In the genomic region with DNA sequence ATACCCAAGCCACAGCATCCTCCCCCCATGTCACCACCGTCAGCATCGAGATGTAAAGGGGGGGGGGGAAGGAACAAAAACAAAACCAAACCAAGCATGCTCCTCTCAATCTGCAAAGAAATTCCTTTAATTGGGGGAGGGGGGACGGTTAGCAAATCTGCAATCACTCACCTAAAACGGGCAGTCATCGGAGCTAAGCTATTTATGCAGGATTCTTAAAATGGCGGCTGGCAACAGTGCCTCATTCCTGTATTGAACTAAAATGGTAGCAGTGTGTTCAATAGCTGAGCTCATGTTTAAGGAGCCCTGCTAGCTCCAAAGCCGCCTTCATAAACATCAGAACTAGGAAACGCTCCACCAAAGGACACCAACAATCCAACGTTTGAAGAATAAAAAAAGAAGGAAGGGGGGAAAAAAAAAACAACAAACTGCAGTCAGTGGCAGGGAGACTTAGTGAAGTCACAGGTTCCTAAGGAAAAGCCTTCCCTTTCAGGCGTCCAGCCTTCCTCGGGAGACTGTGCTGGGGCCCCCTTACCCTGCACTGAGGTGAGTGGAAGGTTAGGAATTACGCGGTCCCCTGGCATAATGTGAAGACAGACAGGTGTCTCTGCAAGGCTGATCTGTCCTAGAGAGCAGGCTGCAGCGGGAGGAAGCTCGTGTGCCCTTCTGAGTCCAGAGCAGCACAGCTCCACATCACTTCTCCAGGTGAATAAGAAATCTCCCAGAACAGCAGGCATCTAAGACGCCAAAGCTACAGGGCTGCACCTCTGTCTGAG, we compare ENCODE assay signal across 8 mouse cellular contexts. TPM values are rescaled to one million over a fixed set of nuclear protein-coding genes. Genes with fewer than 3 reads are reported as not detected.
A peak's percentile ranks its signal among the peaks of the same experiment; 100 is the strongest.
DNase-seq lines count a peak whose midpoint lies in the region; ATAC-seq and TF ChIP-seq lines count a peak whose summit lies in the region.

No protein-coding gene starts in this region.

- no peak for TF ChIP-seq POLR2A in heart, adult 2 months (IDR thresholded peaks at IDR 0.05; ENCODE audit: insufficient read depth, low read depth, low read length)
- no peak for TF ChIP-seq POLR2A in small intestine, adult 2 months (IDR thresholded peaks at IDR 0.05; ENCODE audit: low read depth, low read length)

- H3K4me1 ChIP-seq in heart, adult 2 months (ENCODE audit: control insufficient read depth, insufficient read depth, low read length): peaks cover 62% of the 10 kb centered on the region
- H3K4me1 ChIP-seq in G1E (ENCODE audit: insufficient read depth, low read depth, low read length): peaks cover 96% of the 10 kb centered on the region
- H3K4me1 ChIP-seq in embryonic facial prominence, embryonic 15.5 days: peaks cover 97% of the 10 kb centered on the region
- peaks cover 93% of the 10 kb centered on the region for H3K4me1 ChIP-seq in limb, embryonic 11.5 days (ENCODE audit: control insufficient read depth, insufficient read depth, low read length)
- peaks cover 62% of the 10 kb centered on the region for H3K4me1 ChIP-seq in small intestine, adult 2 months (ENCODE audit: control insufficient read depth, insufficient read depth, insufficient read length, low read length)

- peaks cover 4% of the 10 kb centered on the region; the same call in 1 of the 2 replicates for H3K79me2 ChIP-seq in heart, adult 2 months (replicated peaks; ENCODE audit: control insufficient read depth, insufficient read depth, low read length)

- H3K36me3 ChIP-seq in heart, adult 2 months (ENCODE audit: control insufficient read depth, insufficient read depth, low read length): peaks cover 51% of the 10 kb centered on the region
- H3K36me3 ChIP-seq in G1E (replicated peaks): peaks cover 79% of the 10 kb centered on the region
- no peaks in the 10 kb centered on the region for H3K36me3 ChIP-seq in embryonic facial prominence, embryonic 15.5 days
- H3K36me3 ChIP-seq in limb, embryonic 11.5 days (ENCODE audit: control insufficient read depth, insufficient read depth, low read length): no peaks in the 10 kb centered on the region
- H3K36me3 ChIP-seq in small intestine, adult 2 months (ENCODE audit: control insufficient read depth, insufficient read depth, low read length): peaks cover 12% of the 10 kb centered on the region

- ATAC-seq in G1E (ENCODE audit: extremely low read depth, insufficient number of reproducible peaks, low FRiP score, poor library complexity, severe bottlenecking): no peak
- no peak for ATAC-seq in embryonic facial prominence, embryonic 15.5 days (ENCODE audit: insufficient number of reproducible peaks, low FRiP score, low TSS enrichment, low read depth)
- no peak for ATAC-seq in limb, embryonic 11.5 days (ENCODE audit: insufficient number of reproducible peaks, low FRiP score, low TSS enrichment, low read depth)

- TF ChIP-seq EP300 in heart, adult 2 months (IDR thresholded peaks at IDR 0.05; ENCODE audit: insufficient read depth, low read depth, low read length): no peak

- DNase-seq in heart, adult 2 months: no peak
- no peak for DNase-seq in heart, adult 9 months (ENCODE audit: low spot score in 2 of 2)
- no peak for DNase-seq in G1E (ENCODE audit: low spot score)
- DNase-seq in limb, embryonic 11.5 days (ENCODE audit: low spot score): no peak
- no peak for DNase-seq in gastrocnemius, postnatal 14 days
- no peak for DNase-seq in layer of hippocampus, adult 9-10 months (ENCODE audit: low spot score)

- 26% methylated on average over 16 of the region's 16 CpGs for WGBS in heart, adult 2 months
- WGBS in embryonic facial prominence, embryonic 15.5 days: 15% methylated on average over 16 of the region's 16 CpGs
- 12% methylated on average over 16 of the region's 16 CpGs for WGBS in limb, embryonic 11.5 days
- WGBS in small intestine, adult 2 months: 35% methylated on average over 16 of the region's 16 CpGs

- peak overlapping the region; percentile 53 for H3K4me2 ChIP-seq in embryonic facial prominence, embryonic 15.5 days (replicated peaks)
- H3K4me2 ChIP-seq in limb, embryonic 11.5 days (ENCODE audit: low read depth, severe bottlenecking): peak overlapping the region; percentile 51; the same call in 1 of the 2 replicates

- peak overlapping the region; percentile 73 for H3K27ac ChIP-seq in heart, adult 2 months
- H3K27ac ChIP-seq in embryonic facial prominence, embryonic 15.5 days (replicated peaks): peak overlapping the region; percentile 100
- H3K27ac ChIP-seq in limb, embryonic 11.5 days (replicated peaks; ENCODE audit: low read depth, low read length): peak overlapping the region; percentile 98
- H3K27ac ChIP-seq in small intestine, adult 2 months (ENCODE audit: insufficient read depth, low read depth, low read length): peak overlapping the region; percentile 66

- intact Hi-C loops in heart, adult 2 months (cut with DNase I): no loop called here
- intact Hi-C loops in gastrocnemius, postnatal 14 days (cut with DNase I; ENCODE audit: low total_unique reads): no loop called here

- no peaks in the 10 kb centered on the region for H3K27me3 ChIP-seq in heart, adult 2 months (ENCODE audit: control insufficient read depth, insufficient read depth, low read length)
- H3K27me3 ChIP-seq in G1E (ENCODE audit: insufficient read depth, low read length): no peaks in the 10 kb centered on the region
- no peaks in the 10 kb centered on the region for H3K27me3 ChIP-seq in embryonic facial prominence, embryonic 15.5 days
- H3K27me3 ChIP-seq in limb, embryonic 11.5 days (ENCODE audit: control insufficient read depth, insufficient read depth, low read length): no peaks in the 10 kb centered on the region
- H3K27me3 ChIP-seq in small intestine, adult 2 months (ENCODE audit: control insufficient read depth, insufficient read depth, low read length): no peaks in the 10 kb centered on the region

- H3K9ac ChIP-seq in heart, adult 2 months (ENCODE audit: low read depth, low read length): peak overlapping the region; percentile 39
- no peak overlapping the region for H3K9ac ChIP-seq in embryonic facial prominence, embryonic 15.5 days
- H3K9ac ChIP-seq in limb, embryonic 11.5 days (ENCODE audit: low read length): peak overlapping the region; percentile 59

- no peak for TF ChIP-seq CTCF in heart, adult 2 months (IDR thresholded peaks at IDR 0.05)
- no peak for TF ChIP-seq CTCF in G1E (IDR thresholded peaks at IDR 0.05; ENCODE audit: low read depth, low read length)
- TF ChIP-seq CTCF in small intestine, adult 2 months (IDR thresholded peaks at IDR 0.05; ENCODE audit: extremely low read depth, insufficient read length, insufficient replicate concordance, low read depth, low read length): no peak

- H3K9me3 ChIP-seq in G1E (replicated peaks): no peaks in the 10 kb centered on the region
- no peaks in the 10 kb centered on the region for H3K9me3 ChIP-seq in embryonic facial prominence, embryonic 15.5 days (replicated peaks)
- H3K9me3 ChIP-seq in limb, embryonic 11.5 days (ENCODE audit: control insufficient read depth, low read length): no peaks in the 10 kb centered on the region

- H3K4me3 ChIP-seq in heart, adult 2 months: no peak overlapping the region
- H3K4me3 ChIP-seq in G1E (ENCODE audit: low read depth, low read length): peak overlapping the region; percentile 68; the same call in 1 of the 2 replicates
- 0 out of 2 replicates have a peak overlapping the region, but pooled peaks have one; percentile 12 for H3K4me3 ChIP-seq in embryonic facial prominence, embryonic 15.5 days (replicated peaks)
- H3K4me3 ChIP-seq in limb, embryonic 11.5 days (ENCODE audit: low read depth, low read length): no peak overlapping the region; the same call in 1 of the 2 replicates
- no peak overlapping the region for H3K4me3 ChIP-seq in small intestine, adult 2 months (ENCODE audit: low read depth, low read length)

RNA-seq across cellular contexts. Expression of a gene that starts 19.2 kb away (rescaled TPM):
- total RNA-seq in heart, adult 2 months (2021): 10 to 100 TPM; 44.4 to 47.2 TPM
- polyA plus RNA-seq in heart, adult 2 months (2012; rRNA removed): 20.4 and 31.2 TPM in 2 replicates
- total RNA-seq in G1E (2014; fragmentation: Nextera tagmentation): 144 and 153 TPM in 2 replicates
- 42.5 and 54.5 TPM in 2 replicates for total RNA-seq in G1E (2017)
- polyA plus RNA-seq in G1E (2012): 69.5 and 82.4 TPM in 2 replicates
- 50.4 and 50.9 TPM in 2 replicates for polyA plus RNA-seq in embryonic facial prominence, embryonic 15.5 days (2015; fragmentation: Nextera tagmentation; extraction: Ambion mirVana)
- 43.5 and 46.9 TPM in 2 replicates for polyA plus RNA-seq in limb, embryonic 11.5 days (2014; fragmentation: Nextera tagmentation; extraction: Ambion mirVana)
- 9.7 and 17.4 TPM in 2 replicates for polyA plus RNA-seq in small intestine, adult 2 months (2012; rRNA removed)
- 10 to 100 TPM; 20.7 to 22.0 TPM for total RNA-seq in gastrocnemius, postnatal 14 days (2021)

Comparison
In these comparisons a context has a peak if more than half of its experiments do, and no peak if none do; other contexts are left out.
1. H3K4me3 ChIP-seq: peak in G1E (single experiment) and embryonic facial prominence, embryonic 15.5 days (single experiment); none in heart, adult 2 months (single experiment), limb, embryonic 11.5 days (single experiment) and small intestine, adult 2 months (single experiment).
2. Peak in every context shown above with its lines, with median percentiles within 50 percentile points of each other: H3K27ac ChIP-seq.